Mouse (Mus musculus) right cerebral cortex, postnatal 14 days (tissue): ENCODE results near the gene Trim2.

Source experiments
- DNase-seq: peaks from one replicate; pipeline ENCODE4 v3.0.0; 2022

Trim2 gene

DNA sequence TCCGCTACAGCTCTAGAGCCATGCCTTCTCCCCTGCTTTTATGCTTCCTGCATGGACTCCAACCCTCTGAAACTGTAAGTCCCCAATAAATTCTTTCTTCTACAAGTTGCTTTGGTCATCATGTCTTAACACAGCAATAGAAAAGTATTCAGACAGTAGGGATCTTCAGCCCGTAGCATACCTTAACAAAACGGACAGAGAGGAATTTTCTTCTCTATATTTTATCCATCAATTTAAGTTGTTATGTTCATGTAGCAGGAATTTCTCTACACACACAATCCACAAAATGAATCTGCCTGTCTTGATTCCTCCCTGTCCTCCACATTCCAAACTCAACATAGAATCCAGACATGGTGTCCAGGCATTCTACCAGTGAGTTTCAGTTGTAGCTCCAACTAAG lies at the start of gene Trim2:
Trim2 (minus strand) TSS at position 101 of the 400 bp plus-strand sequence.
- no peak for DNase-seq

DNA sequence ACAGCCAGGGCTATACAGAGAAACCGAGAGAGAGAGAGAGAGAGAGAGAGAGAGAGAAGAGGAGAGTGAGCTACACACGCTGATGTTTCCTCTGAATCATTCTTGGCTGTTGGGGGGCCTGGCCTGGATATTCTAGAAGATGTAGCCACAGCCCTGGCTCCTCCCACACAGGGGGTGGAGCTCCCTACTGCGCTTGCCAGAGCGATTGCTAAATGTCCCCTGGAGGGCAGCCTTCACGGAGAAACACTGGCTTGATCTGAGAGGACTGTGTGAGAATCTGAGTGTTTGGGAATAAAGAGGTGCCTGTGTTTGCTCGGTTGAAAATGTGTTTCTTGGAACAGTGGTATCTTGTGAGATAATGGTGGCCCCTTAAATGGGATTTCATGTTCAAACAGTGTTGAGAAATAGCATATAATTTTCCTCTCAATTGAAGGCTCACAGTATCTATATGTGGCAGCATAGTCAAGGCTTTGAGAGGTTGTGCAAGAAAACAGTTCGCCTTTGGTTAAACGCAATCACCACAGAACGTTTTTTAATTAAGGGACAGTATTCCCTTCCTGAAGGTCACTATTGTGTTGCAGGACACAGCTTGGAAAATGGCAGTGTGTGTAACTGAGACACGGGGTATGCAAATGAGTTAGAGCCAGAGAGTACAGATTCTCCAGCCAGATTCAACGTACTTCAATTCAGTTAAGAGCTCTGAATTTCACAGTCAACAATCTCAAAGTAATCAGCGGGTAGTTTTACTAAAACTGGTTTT lies 49.4 kb upstream of the Trim2 start:
- no peak for DNase-seq

DNA sequence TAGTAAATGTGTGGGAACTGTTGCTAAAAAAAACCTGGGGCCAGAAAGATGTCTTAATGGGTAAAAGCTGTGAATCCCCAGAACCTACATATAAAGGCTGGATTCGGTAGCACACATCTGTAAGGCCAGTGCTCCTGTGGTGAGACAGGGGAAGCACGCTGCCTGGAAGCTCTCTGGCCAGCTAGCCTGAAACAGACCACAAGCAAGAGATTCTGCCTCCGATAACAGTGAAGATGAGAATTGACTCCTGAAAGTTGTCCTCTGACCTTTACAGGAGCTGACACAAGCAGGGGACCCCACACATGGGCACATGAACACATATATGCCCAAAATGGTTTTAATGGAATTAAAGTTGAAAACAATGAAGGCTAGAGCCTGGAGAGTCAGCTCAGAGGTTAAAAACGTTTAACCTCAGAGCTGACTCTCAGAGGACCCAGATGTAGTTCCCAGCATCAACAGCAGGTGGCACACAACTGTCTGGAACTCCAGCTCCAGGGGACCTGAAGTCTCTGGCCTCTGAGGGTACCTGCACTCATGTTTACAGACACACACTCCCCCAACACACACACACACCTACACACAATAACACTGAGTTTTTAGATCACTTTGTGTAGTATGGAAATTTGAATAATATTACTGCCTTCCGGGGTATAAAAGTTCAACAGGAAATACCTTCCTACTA lies 45.8 kb upstream of the Trim2 start:
- DNase-seq: peak; percentile 82

DNA sequence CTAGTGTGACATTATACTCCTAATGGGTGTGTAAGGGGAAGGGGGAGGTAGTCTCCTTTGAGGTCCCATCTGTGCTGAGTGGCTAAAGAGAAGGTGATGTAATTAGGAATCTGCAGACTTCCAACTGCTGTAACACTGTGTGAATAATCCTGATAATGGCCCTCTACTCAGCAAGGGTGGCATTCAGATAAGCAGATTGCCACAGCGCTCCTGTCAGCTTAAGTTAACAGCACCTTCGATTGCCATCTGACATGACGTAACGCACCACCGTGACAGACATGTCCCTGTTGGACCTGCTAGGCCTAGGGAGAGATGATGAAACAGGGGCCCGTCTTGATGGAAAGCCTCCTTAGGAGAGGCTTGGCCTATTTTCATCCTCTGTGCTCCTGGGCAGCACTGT lies 43.6 kb upstream of the Trim2 start:
- no peak for DNase-seq

DNA sequence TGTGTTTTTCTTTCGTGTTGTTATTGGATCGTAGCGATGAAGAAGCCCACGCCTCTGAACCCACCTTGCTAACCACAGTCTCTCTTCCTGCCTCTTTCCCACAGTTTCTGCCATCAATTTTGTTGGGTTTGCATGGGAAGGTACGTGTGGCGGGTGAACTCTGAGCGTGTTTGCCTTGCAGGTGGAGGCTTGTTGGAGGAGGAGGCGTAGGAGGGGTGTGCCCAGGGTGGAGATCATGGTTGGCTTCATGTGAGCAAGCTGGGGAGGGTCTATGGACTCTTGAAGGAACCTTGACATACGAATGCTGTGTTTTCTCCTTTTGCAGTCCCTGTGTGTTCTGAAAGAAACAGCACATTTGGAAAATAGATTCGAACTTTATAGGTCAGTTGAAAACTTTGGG lies 43.1 kb upstream of the Trim2 start:
- no peak for DNase-seq

DNA sequence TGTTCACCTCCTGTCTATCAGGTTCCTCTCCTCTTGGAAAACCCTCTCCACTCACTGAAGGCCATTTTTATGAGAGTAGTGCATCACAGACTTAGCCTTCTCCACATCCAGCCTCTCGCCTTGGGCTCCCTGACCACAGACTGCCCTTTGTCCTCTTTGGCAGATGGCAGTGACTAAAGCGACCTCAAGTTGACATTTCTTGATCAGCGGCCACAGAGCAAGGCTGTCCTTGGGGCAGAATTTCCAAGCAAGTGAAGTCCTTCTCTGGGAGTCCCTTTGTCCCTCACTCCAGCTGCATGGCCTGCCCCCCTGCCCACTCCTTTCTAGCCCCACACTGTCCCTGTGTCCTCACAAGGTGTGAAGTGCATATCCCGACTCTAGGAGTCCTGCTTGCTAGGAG lies 40.7 kb upstream of the Trim2 start:
- DNase-seq: no peak

DNA sequence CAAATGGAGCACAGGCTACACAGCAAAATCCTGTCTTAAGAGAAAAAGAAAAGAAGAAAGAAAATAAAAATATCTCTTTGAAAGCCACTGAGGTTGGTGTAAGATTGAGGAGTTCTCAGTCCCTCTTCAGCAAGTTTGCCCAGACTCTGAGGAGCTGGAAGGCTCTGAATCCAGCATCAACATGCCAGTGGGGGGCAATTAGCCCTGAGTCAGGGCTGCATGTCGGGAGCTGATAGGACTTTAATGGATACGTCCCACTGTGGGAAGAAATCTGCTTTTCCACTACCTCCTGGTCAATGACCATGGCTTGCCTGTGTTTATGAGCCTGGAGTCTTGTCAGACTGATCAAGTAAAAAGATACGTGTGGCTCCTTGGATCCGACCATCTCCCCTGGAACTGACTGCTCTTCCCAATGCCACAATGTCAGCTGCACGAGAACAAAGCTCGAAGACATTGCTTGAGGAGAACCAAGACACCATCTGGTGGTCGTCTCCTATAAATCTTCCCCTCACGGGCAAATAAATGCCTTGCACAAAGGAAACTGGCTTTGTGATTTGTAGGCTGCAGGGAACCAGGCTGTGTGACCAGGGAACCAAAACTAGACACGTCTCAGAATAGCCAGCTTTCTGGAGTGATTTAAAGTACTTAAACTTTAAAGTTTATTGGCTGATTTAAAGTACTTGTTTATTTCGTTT lies 39.9 kb upstream of the Trim2 start:
- DNase-seq: no peak

DNA sequence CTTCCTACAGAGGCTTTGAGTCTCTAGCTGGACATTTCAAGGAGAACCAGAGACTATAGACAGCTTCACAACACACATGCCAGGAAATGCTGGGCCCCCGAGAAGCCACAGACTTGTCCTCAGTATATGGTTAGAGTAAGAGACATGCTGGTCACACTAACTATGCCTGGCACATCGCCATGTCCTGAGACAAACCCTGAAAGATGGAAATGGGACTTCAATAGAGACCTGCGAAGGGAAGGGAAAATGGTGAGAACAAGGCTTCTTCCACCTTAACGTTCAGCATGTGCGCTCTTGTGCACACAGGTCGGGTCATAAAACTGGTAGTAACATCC lies 38.9 kb upstream of the Trim2 start:
- no peak for DNase-seq

DNA sequence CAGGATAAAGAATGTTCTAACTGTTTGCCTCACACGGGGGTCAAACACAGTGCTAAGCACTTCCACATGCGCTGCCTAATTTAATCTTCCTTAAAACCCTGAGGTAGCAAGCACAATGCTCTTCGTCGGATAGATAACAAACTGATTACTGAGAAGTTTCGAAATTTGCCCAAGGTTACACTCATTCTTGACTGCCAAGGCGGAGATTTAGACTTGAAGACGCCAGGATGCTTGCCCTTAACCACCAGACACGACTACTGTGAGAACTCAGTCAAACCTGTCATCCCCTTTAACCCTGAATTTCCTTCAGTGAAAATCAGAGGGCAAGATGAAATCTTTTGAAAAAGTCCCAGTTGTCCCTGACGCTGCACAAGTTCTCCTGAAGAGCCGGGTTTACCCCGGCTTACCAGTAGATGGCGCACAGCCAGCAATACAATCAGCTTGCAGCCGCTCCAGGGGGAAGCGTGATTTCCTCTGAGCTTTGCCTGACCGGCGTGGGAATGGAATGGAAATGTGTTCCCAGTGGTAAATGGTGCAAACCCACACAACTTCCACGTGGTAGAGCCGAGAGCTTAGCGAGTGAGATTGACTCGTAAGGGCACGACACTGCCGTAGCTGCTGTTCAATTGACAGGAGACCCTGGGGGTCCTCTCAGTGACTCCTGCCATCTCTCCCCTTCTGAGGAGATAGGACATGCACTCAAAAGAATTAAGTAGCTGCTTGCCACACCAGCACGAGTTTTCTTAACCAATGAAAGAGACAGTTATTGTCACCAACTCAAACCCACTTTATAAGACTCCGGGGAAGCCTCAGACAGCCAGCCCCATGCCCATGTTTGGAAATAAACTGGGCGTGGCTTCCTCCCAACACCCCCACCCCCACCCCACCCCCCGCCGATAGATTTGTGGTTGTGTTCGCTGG lies 38.3 kb upstream of the Trim2 start:
- peak; percentile 87 for DNase-seq

DNA sequence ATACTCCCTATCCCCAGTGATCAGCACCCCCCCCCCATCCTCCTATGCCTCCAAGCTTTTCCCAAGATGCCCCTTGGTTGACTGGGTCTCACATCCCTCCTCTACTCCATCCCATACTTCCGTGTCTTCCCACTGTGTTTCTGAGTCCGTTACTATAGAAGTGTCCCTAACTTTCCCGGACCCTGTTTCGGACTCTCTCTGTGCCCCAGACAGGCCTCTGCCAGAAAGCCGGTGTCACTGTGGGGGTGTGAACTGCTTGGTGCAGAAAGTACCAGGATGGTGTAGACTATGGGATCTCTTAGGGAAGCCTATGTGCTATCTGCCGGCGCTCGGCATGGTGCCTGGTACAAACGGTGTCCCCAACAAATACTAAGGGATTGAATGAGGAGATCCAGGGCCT lies 36.4 kb upstream of the Trim2 start:
- no peak for DNase-seq

DNA sequence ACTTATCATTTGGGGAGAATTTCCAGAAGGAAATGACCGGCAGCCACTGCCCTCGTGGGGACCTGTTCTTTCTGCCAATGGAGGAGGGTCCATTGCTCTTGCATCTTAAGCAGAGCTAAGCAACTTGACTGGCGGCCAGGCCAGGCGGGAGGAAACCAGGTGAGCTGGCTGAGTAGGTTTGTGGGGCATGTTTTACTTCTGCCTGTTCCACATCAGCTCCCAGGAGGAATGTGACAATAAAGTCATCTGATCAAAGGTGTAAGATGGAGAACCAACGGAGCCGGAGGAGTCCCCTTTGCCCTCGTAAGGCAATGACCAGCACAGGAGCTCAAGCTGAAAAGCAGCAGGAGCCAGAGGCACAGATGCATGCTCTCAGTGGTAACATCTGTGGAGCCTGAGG lies 35.1 kb upstream of the Trim2 start:
- DNase-seq: no peak

DNA sequence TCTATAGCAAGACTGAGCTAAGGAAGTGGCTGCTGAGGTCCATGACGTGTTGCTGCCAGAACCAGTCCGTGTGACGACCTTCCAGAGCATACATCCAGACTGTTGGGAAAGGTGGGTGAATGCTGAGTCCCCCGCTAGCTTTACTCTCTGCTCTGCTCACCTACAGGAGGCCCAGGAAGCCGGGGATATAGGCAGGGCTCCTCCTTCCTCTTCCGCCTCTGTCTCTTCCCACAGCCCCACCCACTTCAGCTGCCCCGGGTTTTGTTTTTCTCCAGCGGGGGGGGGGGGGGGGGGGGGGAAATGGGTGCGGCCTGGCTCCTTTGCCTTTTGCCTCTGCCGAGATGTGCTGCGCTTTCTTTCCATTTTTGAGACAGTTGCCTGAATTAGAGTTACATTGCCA lies 30.9 kb upstream of the Trim2 start:
- no peak for DNase-seq

DNA sequence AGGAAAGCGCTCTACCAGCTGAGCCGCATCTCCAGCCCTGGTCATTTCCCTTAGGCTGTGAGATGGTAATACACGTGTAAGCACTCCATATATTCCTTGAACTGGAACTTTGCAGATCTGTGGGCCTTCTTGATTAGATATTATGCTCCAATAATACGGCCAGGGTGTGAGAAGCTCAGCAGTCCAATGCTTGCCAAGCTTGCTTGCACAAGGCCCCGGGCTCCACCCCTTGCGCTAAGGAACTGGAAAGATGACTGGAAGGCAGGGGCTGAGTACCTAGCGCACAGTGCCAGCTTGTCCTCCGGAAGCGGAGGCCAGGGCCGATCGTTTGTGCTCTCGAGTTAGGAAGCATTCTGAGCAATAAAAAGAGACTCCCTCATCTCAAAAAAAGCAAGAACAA lies 29.7 kb upstream of the Trim2 start:
- DNase-seq: no peak

DNA sequence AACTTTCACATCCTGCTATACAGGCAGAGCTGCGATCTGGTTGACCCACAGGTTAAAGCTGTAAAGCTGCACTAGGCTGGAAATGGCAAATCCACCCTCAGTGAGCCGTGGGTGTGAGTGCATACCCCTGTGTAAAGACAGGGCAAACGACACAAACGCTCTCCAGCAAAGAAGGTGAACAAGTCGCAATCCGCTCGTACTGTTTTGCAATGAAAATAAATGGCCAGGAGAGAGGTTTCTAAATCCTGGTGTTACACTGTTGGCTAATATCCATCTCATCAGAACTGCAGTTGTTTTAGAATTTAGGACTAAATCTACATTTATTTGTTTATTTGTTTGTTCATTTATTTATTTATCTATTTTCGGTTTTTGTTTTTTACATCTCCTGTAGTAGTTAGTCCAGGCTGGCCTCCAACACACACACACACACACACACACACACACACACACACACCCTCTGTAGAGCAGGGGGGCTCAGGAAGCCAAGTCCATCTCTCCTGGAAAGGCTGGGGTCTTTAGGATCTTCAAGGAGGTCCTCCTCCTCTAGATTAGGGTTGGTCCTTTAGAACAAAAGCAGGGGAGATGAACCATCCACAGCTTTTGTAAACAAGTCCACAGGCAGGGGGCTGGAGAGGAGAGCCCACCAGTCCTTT lies 28.9 kb upstream of the Trim2 start:
- no peak for DNase-seq

DNA sequence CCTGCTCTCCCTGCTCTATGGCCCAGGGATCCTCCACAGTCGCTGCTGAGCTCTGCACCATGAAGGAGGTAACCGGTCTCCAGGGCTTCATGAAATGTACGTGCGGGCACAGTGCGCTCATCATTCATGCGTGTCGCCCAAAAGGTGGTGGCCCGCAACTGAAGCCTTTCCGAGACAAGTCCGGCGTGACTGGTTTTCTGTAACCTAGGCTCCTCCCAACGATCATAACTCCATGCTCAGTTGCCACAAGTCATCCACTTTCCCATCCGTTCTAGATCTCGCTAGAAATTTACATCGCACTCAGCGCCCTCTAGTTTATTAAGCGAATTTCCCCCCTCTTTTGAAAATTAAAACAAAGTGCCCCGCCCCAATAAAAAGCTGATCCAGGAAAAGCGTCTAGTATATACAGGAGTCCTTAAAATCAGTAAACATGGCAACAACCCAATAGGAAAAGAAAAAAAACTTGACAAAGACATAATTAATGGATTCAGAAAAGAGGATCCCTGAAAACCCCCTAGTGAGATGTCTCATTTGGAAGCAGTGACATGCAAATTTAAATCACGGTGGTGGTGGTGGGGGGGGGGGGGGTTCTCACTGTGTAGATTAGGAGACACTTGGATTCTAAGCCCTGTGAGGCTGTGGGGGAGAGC lies 28.2 kb upstream of the Trim2 start:
- DNase-seq: no peak

DNA sequence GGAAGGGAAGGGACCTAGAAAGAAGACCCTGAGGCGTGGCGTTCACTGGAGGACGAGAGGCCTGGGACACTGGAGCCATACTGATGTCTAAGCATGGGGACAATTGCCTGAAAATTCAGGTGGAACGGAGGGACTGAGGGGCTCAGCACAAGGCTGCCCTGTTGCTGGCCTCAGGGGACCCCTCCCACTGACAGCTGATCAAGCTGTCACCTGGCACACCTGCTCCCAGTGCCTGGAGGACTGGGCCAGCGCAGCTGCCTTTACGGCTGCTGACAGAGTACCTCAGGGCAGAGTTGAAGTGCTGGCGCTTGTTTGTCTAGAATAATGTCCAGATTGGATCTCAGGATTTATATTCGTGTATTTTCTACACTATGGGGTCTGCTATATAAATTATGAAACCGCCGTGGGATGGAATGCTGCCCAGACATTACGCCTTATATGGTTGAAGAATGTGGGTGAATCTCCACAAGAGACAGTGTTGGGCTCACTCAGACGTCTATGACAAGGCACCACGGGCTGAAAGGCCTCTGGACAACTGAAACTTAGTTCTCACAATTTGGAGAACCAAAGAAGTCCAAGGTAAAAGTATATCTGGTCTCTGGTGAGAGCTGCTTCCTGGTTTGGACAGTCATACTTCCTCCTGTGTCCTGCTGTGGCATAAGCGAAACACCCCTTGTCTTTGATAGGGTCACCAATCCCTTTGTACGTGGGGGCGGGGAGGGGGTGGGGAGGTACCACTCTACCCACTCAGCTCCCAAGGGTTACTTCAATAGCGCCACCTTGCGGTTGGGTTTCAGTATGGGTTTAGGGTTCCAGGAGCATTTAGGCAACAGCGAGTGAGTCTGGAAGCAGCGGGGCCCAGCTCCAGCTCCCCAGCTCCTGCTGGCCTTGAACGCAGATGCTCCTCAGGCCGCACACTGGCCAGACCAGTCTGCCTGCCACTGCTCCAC lies 27.0 kb upstream of the Trim2 start:
- DNase-seq: peak; percentile 67

DNA sequence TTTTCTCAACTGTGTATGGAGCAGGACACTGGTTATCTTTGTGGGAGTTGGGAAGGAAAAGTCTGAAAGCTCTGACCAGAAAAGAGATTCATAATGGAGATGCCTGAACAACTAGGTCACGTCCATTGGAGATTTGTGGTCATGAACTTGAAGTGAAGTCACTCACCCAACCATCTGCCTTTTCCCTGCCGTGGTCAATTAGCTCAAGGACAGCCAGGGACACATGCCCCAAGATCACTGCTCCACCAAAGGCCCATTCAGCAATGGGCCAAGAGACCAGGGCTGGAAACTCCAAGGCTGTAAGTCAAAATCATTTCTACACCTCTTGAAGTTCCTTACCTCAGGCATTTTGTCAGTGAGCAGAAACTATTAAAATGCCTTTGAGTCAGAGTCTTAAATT lies 23.5 kb upstream of the Trim2 start:
- DNase-seq: no peak

DNA sequence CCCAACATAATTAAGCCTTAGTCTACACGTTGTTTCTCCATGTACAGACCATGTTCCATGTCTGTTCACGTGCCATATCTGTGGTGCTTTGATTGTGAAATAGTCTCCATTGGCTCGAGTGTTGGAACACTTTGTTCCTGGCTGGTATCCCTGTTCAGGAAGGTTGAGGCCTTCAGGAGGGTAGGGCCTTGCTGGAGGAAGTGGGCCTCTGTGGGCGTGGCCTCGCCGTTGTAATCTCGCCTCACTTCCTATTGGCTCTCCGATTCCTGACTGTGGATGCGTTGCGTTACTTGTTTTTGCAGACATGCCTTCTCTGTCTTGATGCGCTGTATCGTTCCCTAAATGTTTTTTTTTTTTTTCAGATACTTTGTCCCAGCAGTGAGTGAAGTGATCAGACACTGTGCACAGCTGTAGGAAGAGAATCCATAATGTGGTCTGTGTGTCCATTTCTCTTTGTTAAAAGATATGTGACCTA lies 18.3 kb upstream of the Trim2 start:
- DNase-seq: no peak

DNA sequence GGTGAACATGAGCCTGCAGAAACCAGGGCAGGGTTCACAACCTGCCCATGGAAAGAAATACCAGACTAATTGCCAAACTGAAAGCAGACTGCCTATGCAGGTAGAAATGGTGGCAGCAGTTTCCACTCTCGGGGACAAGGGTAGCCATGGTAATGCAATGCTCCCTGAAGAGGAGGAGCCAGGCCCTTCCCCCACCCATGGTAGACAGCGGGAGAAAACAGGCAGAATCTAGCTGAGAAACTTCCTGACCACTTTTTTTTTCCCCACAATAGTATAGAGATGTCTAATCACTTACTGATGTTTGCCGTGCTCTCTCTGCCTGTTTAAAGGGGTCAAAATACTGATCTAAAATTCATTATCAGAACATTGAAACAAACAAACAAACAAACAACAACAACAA lies 17.8 kb upstream of the Trim2 start:
- DNase-seq: no peak

DNA sequence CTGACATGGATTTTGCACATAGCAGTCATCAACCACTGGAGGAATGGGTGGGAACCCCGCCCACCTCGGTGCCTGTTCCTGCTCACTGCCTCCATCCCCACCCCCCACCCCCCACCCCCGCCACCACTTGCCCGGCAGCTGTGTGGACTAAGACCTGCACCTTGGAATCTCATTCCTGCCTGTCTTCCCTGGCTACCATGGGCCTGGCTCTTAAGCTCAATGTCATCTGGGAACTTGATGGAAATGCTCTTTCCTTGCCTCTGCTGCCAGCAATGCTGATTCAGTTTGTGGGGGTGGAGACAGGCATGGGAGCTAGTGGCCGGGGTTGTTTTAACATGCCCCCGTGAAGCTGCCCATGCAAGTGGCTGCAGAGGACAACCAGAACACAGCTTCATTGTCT lies 17.3 kb upstream of the Trim2 start:
- no peak for DNase-seq

DNA sequence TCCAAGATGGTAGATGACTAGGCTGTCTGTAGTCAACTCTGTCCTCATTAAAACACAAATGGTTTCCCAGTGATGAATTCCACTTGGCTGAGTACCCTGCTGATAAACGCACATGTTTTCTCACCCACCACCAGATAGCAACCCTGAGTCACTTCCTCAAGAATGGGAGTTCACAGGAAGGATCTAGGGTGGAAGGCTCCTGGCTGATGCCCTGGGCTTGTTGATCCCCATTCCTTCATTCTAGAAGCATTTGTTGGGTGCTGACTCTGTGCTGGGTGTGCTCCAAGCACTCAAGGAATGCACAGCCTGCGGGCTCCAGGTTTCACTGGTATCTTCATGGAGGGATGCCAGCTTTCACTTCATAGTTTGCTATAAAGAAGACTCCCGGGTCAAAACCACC lies 12.8 kb upstream of the Trim2 start:
- DNase-seq: no peak
